Mouse (Mus musculus): ENCODE data around the gene Ubac2.

DNA sequence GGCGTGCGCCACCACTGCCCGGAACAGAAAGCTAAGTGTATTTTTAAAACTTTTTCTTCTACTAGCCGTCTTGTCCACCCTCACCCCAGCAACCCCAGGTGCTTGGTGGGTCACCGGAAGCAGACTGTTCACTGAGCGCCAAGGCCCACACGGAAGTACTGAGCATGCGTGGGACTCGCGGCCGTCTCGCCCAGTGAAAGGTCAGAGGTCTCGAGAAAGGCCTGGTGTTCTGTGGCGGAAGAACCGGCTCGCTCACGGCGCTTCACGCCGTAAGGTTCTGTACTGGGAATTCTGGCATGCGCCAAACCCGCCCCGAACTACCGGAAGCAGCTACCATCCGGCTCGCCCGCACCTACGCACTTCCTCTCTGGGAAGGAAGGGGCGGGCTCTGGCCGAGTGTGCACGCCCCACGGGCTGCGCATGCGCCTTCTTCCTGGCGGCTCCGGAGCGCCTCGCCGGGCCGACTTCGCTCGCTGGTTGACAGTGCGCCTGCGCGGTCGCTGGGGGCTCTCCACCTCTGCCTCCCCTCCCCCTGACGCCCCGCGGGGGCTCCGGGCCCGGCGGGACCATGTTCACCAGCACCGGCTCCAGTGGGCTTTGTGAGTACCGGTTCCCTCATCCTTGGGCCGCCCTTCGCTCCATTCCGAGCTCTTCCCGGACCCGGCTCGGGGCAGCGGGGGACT lies at the start of gene Ubac2:
- TF ChIP-seq EP300 (IDR thresholded peaks at IDR 0.05) (0 out of 2 replicates have a peak, but pooled peaks have one; percentile 24), CTCF (IDR thresholded peaks at IDR 0.05) (peak; percentile 41)

Data from lung, postnatal 0 days (tissue).